Mouse (Mus musculus): ENCODE measurements around the gene Sytl2. TPM values are rescaled to one million over a fixed set of nuclear protein-coding genes. Genes with fewer than 3 reads are reported as not detected.

The Sytl2 gene
- polyA plus RNA-seq, 1 experiment: 21.2 TPM

GRCm38 (mm10) chr7:90282786-90283185 is 19.3 kb upstream of the Sytl2 start:
- Histone ChIP-seq H3K4me2 (ENCODE audit: low read depth) (peak overlapping the region; percentile 55), H3ac (ENCODE audit: control insufficient read depth, insufficient read length) (no peak overlapping the region), H3K27me3 (ENCODE audit: control insufficient read depth, insufficient read depth, insufficient read length) (no peaks in the 10 kb centered on the region), H3K4me3 (no peak overlapping the region), H3K36me3 (ENCODE audit: control insufficient read depth, insufficient read depth) (no peaks in the 10 kb centered on the region), H3K79me2 (ENCODE audit: control insufficient read depth, insufficient read depth) (no peaks in the 10 kb centered on the region)
- peak; percentile 66; the same call in 1 of the 2 replicates for TF ChIP-seq CEBPB (IDR thresholded peaks at IDR 0.05; ENCODE audit: insufficient read depth, poor library complexity, severe bottlenecking)
- TF ChIP-seq TCF12 (IDR thresholded peaks at IDR 0.05; ENCODE audit: insufficient read depth, poor library complexity, severe bottlenecking): peak; percentile 58
- TF ChIP-seq MYOD1 (IDR thresholded peaks at IDR 0.05; ENCODE audit: control insufficient read depth in 1 of 3, insufficient read length in 2 of 3, low read depth in 2 of 3): peak in 2 of 3 experiments; percentile 84 to 87
- TF ChIP-seq USF1 (IDR thresholded peaks at IDR 0.05; ENCODE audit: low read depth): no peak
- TF ChIP-seq REST (IDR thresholded peaks at IDR 0.05; ENCODE audit: insufficient read depth, insufficient read length): no peak
- TF ChIP-seq POLR2AphosphoS2 (IDR thresholded peaks at IDR 0.05; ENCODE audit: insufficient read length, low read depth): no peak
- TF ChIP-seq MYOG (IDR thresholded peaks at IDR 0.05; ENCODE audit: control insufficient read depth in 1 of 3, insufficient read depth in 1 of 3, insufficient read length in 2 of 3, low read depth in 2 of 3): peak; percentile 36 to 83 (median 37)
- no peak for TF ChIP-seq TCF3 (IDR thresholded peaks at IDR 0.05; ENCODE audit: insufficient read length, low read depth)

GRCm38 (mm10) chr7:90284793-90285192 is 17.3 kb upstream of the Sytl2 start:
- Histone ChIP-seq H3K36me3 (ENCODE audit: control insufficient read depth, insufficient read depth) (no peaks in the 10 kb centered on the region), H3K79me2 (ENCODE audit: control insufficient read depth, insufficient read depth) (no peaks in the 10 kb centered on the region), H3ac (ENCODE audit: control insufficient read depth, insufficient read length) (no peak overlapping the region), H3K4me2 (ENCODE audit: low read depth) (no peak overlapping the region), H3K4me3 (no peak overlapping the region), H3K27me3 (ENCODE audit: control insufficient read depth, insufficient read depth, insufficient read length) (no peaks in the 10 kb centered on the region)
- TF ChIP-seq SRF (IDR thresholded peaks at IDR 0.05; ENCODE audit: control insufficient read depth, insufficient read length, low read depth) (no peak), CEBPB (IDR thresholded peaks at IDR 0.05; ENCODE audit: insufficient read depth, poor library complexity, severe bottlenecking) (no peak), MYOG (IDR thresholded peaks at IDR 0.05; ENCODE audit: control insufficient read depth in 1 of 3, insufficient read depth in 1 of 3, insufficient read length in 2 of 3, low read depth in 2 of 3) (no peak), USF1 (IDR thresholded peaks at IDR 0.05; ENCODE audit: low read depth) (no peak), TCF3 (IDR thresholded peaks at IDR 0.05; ENCODE audit: insufficient read length, low read depth) (no peak), REST (IDR thresholded peaks at IDR 0.05; ENCODE audit: insufficient read depth, insufficient read length) (no peak), POLR2A (IDR thresholded peaks at IDR 0.05; ENCODE audit: insufficient read length, low read depth) (no peak), MYOD1 (IDR thresholded peaks at IDR 0.05; ENCODE audit: control insufficient read depth in 1 of 3, insufficient read length in 2 of 3, low read depth in 2 of 3) (no peak), TCF12 (IDR thresholded peaks at IDR 0.05; ENCODE audit: insufficient read depth, poor library complexity, severe bottlenecking) (no peak)

- no peak overlapping the region for H3ac ChIP-seq (ENCODE audit: control insufficient read depth, insufficient read length)
- no peak overlapping the region for H3K4me2 ChIP-seq (ENCODE audit: low read depth)
- H3K27me3 ChIP-seq (ENCODE audit: control insufficient read depth, insufficient read depth, insufficient read length): no peaks in the 10 kb centered on the region
- H3K4me3 ChIP-seq: no peak overlapping the region
- TF ChIP-seq MAX (IDR thresholded peaks at IDR 0.05; ENCODE audit: low read depth) (no peak), TCF3 (IDR thresholded peaks at IDR 0.05; ENCODE audit: insufficient read length, low read depth) (no peak), MYOG (IDR thresholded peaks at IDR 0.05; ENCODE audit: control insufficient read depth in 1 of 3, insufficient read depth in 1 of 3, insufficient read length in 2 of 3, low read depth in 2 of 3) (no peak), MYOD1 (IDR thresholded peaks at IDR 0.05; ENCODE audit: control insufficient read depth in 1 of 3, insufficient read length in 2 of 3, low read depth in 2 of 3) (no peak), CEBPB (IDR thresholded peaks at IDR 0.05; ENCODE audit: insufficient read depth, poor library complexity, severe bottlenecking) (no peak), TCF12 (IDR thresholded peaks at IDR 0.05; ENCODE audit: insufficient read depth, poor library complexity, severe bottlenecking) (no peak), SRF (IDR thresholded peaks at IDR 0.05; ENCODE audit: control insufficient read depth, insufficient read length, low read depth) (no peak), POLR2AphosphoS2 (IDR thresholded peaks at IDR 0.05; ENCODE audit: insufficient read length, low read depth) (no peak), POLR2A (IDR thresholded peaks at IDR 0.05; ENCODE audit: insufficient read length, low read depth) (no peak), REST (IDR thresholded peaks at IDR 0.05; ENCODE audit: insufficient read depth, insufficient read length) (no peak), USF1 (IDR thresholded peaks at IDR 0.05; ENCODE audit: low read depth) (no peak), E2F4 (IDR thresholded peaks at IDR 0.05; ENCODE audit: insufficient read depth) (no peak)
- no peaks in the 10 kb centered on the region for H3K36me3 ChIP-seq (ENCODE audit: control insufficient read depth, insufficient read depth)
- no peaks in the 10 kb centered on the region for H3K79me2 ChIP-seq (ENCODE audit: control insufficient read depth, insufficient read depth)
Measured at GRCm38 (mm10) chr7:90291885-90292284, 10.2 kb upstream of the Sytl2 start.

- Histone ChIP-seq H3K36me3 (ENCODE audit: control insufficient read depth, insufficient read depth) (no peaks in the 10 kb centered on the region), H3K4me3 (peak overlapping the region; percentile 83), H3K27me3 (ENCODE audit: control insufficient read depth, insufficient read depth, insufficient read length) (no peaks in the 10 kb centered on the region), H3K4me2 (ENCODE audit: low read depth) (peak overlapping the region; percentile 86), H3ac (ENCODE audit: control insufficient read depth, insufficient read length) (peak overlapping the region; percentile 57), H3K79me2 (ENCODE audit: control insufficient read depth, insufficient read depth) (peaks cover 45% of the 10 kb centered on the region)
- TF ChIP-seq TCF3 (IDR thresholded peaks at IDR 0.05; ENCODE audit: insufficient read length, low read depth) (no peak), TCF12 (IDR thresholded peaks at IDR 0.05; ENCODE audit: insufficient read depth, poor library complexity, severe bottlenecking) (no peak), USF1 (IDR thresholded peaks at IDR 0.05; ENCODE audit: low read depth) (no peak), POLR2AphosphoS2 (IDR thresholded peaks at IDR 0.05; ENCODE audit: insufficient read length, low read depth) (no peak), MYOD1 (IDR thresholded peaks at IDR 0.05; ENCODE audit: control insufficient read depth in 1 of 3, insufficient read length in 2 of 3, low read depth in 2 of 3) (no peak), MYOG (IDR thresholded peaks at IDR 0.05; ENCODE audit: control insufficient read depth in 1 of 3, insufficient read depth in 1 of 3, insufficient read length in 2 of 3, low read depth in 2 of 3) (no peak), REST (IDR thresholded peaks at IDR 0.05; ENCODE audit: insufficient read depth, insufficient read length) (no peak), MAX (IDR thresholded peaks at IDR 0.05; ENCODE audit: low read depth) (no peak), SRF (IDR thresholded peaks at IDR 0.05; ENCODE audit: control insufficient read depth, insufficient read length, low read depth) (no peak), CEBPB (IDR thresholded peaks at IDR 0.05; ENCODE audit: insufficient read depth, poor library complexity, severe bottlenecking) (no peak), E2F4 (IDR thresholded peaks at IDR 0.05; ENCODE audit: insufficient read depth) (no peak), POLR2A (IDR thresholded peaks at IDR 0.05; ENCODE audit: insufficient read length, low read depth) (no peak)
Measured at GRCm38 (mm10) chr7:90302647-90303552, 848 bp downstream of the Sytl2 start.

All from myocyte (in vitro differentiated cells).